Mouse (Mus musculus) CD4-positive helper T cell, adult 2 months (primary cell): Measurements from ENCODE around the gene Ell.

Source experiments
- DNase-seq: peaks from one replicate; pipeline ENCODE4 v3.0.0-alpha.2; 2012; ENCODE audit warnings: low read depth, missing footprints, low spot score

The Ell gene

DNA sequence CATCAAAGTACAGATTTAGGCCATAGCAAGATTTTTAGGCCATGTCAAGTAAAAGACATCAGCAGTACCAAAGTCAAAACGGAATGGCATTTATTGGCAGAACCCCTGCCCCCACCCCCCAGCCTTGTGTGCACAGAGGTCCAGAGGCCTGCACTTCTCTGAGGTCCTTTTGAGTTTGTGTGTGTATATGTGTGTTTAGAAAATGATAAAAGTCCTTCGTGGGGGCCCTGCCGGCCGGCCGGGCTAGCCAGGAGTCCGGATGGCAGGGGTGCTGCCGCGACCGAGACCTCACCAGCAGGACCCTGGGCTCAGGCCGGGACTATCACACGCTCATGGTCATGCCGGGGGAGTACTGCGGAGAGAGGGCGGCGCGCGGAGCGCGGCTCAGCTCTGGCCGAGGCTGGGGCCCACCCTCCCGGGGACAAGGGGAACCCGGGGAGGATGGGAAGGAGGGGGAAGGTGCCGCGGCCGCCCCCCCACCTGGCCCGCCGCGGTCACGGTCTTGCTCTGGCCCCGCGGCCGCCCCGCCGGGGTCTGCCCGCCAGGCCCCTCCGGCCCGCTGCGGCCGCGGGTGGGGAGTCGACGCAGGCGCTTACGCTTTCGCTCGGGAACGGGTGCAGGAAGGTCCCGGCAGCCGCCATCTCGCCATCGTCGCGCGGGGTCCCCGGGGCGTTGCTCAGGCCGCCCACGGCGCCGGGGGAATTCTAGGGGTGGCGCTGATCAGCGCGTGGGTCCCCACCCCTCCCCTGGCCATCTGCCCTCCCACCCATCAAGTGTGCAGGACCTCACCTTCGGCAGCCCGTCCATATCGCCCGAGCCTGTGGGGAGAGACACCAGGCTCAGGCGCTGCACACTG is 58.4 kb downstream of the Ell start:
- no peak for DNase-seq

GRCm38 (mm10) chr8:70598283-70598682 is 59.0 kb downstream of the Ell start:
- no peak for DNase-seq

DNA sequence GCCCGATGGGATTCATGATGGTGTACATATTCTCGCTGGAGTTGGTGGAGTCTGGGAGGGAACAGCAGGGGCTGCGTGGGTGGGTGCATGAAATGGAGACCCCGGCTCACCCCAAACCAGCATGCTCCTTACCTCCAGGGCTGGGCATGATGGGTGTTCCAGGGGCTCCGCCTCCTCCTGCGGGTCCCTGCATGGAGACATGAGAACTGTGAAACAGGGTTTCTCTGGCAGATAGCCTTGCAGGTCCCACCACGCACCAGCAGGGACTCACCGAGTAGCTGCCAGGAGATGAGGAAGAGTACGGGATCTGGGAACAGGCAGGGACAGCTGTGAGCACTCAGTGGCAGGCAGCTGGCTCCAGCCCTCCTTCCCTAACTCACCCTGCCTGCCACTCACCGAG is 59.5 kb downstream of the Ell start:
- DNase-seq: no peak

DNA sequence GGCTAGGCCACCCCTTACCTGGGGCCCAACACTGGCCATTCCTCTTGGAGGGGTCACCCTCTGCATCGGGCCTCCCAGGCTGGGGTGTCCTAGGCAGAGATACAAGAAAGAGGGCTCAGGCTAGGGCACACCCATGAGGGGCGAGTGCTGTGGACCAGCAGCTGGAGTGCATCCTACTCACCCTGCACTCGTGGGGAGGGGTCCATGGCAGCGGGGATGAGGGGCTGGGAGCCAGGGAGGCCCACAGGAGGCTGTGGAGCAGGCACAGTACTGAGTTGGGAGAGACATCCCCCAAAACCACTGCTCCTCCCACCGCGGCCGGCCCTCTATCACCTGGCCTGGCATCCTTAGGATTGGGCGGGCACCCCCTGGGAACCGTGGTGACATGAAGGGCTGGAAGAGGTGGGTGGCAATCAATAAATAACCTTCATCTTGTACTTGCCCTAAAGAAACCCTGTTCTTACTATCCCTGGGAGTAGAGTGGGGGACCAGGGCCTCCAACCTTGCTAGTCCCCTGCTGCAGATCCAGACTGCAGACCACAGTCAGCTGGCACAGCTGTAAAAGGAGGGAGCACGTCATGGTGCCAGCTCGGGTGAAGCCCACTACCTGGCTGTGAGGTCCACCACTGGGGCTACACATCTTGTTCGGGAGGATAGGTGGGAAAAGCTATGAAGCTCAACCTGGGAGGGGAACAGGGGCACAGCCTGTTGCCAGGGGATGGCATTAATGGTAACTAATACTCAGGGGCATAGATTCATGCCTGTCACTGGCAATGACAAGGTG is 60.4 kb downstream of the Ell start:
- DNase-seq: no peak

DNA sequence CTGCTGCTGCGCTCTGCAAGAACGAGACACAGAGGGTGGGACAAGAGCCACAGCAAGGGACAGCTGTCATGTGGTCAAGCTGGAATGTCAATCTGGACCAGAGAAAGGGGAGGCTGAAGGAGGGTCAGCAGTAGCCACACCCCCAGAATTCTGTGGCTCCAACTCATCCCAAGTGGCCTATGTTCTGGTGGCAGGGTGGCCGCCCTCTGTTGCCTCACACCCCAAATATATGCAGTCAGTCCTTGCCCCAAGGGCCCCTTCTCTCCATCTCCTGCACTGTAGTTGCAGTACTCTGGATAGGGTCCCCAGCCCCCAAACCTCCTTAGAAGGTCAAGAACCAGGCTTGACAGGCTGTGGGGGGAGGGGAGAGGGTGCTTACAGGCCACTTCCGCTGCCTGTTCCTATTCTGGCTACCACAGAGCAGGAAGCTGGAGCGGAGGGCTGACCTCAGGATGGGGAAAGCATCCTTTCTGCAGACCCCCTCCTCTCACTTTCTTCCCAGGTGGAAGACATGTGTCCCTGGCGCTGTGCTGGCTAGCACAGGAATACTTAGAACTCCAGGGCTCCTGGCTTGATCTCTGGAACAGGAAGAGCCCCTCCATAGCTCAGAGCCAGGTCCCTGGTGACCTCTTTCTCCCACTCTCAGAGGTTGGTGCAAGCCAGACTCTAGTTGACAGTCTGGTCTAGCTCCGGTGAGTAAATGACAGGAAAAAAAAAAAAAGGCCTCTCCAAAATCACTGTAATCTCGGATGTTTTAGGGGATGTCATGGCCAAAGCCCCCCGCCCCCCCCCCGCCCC is 61.4 kb downstream of the Ell start:
- no peak for DNase-seq

- peak; percentile 85 for DNase-seq
Measured at GRCm38 (mm10) chr8:70601271-70601649, 62.0 kb downstream of the Ell start.

DNA sequence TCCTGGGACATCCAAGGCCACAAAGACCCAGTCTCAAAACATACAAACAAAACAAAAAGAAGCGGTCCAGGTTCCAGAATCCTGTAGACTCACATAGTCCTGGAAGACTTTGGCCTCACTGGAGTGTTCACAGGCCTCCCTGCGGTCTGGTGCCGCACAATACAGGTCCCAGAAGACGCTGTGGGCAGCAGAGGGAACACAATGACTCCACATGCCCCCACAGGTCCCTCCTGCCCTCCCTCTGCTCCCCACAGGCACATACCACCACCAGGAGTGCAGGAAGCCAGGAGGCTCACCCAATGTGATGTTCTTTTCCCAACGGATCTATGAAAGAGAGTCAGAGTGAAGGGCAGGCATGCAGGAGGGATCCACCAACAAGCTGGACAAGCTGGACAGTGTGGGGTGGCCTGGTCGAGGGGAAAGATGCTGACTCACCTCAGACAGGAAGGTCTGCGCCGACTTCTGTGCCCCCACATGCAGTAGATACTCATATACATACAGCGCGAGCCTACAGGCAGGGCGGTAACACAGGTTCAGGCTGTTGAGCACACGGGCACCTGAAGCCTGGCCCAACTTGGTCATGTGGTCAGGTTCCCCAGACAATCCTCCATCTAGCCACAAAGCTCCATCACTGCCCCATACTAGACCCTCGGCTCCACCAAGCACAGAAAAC is 63.0 kb downstream of the Ell start:
- DNase-seq: no peak

DNA sequence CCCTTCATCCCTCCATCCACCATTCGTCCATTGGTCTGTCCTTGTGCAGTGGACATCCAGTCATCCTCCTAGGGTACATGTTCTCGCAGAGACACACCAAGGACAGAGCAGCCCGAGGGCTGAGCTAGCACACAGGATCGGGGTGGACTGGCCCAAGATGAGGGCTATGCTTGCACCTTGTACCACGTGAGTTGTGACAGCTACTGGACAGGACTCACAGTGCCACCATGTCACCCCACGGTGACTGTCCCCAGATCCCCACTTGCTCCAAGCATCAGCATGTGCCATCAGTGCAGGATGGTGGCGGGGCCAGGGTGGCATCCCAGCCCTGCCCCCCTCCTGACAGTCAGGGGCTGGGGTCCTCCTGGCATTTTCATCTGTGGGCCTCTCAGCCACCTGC is 65.3 kb downstream of the Ell start:
- DNase-seq: no peak

DNA sequence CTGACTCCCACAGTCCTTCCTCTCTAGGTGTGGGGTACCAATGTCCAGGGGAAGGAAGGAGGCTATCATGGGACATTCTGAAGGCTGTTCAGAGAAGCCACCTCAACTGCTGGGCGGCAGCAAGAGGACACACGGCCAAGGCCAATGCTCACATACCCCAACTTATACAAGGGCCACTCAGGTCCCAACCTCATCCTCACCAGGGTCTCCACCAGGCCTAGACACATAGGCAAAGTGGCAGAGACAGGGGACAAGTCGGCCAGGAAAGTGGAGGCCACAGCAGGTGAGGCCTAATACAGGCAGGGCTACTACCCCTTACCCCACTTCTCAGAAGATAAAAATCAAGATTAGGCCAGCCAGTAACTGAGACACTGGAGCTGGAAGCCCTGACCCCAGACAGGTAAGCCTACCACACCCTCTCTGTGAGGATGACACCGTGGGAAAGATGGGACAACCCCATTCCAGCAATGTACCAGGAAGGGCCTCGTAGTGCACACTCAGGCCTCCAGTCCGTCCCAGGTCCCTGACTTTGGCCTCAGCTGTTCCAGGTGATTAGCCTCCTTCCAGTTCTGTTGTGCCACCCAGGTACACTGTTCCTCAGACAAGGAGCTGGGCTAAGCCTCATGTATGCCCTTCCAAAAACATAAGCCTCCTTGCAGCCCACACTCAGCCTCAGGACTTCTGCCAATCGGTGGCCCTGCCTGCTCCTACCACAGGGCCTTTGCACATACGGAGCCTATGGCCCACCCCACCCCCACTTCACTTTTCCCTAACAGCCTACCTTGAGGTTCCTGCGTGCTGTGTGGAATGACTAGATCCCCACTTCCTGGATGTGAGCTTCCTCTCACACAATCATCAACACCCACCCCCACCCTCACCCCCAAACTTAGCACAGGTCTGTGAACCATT is 66.9 kb downstream of the Ell start:
- DNase-seq: peak; percentile 24

GRCm38 (mm10) chr8:70606780-70607602 is 67.7 kb downstream of the Ell start:
- peak; percentile 38 for DNase-seq

DNA sequence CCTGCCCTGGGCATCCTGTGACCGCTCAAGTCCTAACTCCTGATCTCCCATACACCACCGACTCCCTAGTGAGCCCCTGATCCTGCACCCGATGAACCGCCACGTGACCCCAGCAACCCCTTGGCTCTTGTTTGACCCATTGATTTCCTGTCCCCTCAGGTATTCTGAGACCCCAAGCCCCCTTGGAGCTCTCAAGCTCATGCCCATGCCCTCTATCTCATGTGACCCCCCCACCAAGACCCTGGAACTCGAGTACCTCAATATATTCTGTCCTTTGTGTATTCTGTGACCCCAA is 68.3 kb downstream of the Ell start:
- no peak for DNase-seq

- DNase-seq: peak; percentile 76
Measured at GRCm38 (mm10) chr8:70607898-70608748, 68.9 kb downstream of the Ell start.

GRCm38 (mm10) chr8:70608749-70609367 is 69.6 kb downstream of the Ell start, which contains the start of gene Ssbp4:
TSS of gene Ssbp4 (minus strand) at chr8:70608872.
- no peak for DNase-seq

GRCm38 (mm10) chr8:70609368-70609848 is 70.2 kb downstream of the Ell start:
- peak; percentile 97 for DNase-seq

DNA sequence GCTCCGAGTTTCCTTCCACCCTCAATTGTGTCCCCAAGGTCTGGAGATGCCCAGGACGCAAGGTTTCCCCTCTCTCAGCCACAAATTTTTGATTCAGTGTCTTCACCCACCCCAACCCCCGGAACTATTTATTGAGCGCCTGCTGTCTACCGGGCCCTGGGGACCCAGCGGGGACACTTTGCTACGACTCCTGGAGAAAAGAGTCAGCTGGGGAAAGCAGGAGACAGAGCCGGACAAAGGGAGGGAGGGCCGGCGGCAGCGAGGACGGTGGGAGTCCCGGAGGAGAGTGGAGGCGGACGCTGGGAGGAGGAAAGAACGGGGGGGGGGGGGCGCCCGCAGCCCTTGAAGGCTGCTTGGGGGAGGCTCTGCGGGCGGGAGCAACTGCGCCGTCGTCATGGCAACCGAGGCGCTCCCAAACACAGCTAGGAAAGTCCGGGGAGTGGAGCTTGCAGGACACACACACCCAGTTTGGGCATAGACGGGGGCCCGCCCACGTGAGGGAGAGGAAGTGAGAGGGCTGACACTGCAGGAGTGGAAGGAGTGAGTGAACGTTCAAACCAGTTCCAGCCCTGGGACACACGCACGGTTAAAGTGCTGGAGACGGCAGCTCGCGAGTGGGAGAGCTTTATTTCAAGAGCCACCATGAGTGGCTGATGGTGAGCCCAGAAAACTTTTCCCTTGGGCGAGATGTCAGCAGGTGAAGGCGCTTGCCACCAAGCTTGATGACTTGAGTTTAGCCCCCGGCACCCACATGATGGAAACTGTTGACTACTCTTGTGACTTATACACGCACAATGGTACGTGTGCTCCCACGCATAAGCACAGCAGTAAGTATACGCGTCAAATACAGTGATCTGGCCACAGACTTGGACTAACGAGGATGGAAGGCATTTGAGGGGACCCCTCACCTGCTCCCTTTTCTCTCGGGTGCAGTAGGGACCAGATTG is 70.9 kb downstream of the Ell start:
- peak; percentile 97 for DNase-seq

DNA sequence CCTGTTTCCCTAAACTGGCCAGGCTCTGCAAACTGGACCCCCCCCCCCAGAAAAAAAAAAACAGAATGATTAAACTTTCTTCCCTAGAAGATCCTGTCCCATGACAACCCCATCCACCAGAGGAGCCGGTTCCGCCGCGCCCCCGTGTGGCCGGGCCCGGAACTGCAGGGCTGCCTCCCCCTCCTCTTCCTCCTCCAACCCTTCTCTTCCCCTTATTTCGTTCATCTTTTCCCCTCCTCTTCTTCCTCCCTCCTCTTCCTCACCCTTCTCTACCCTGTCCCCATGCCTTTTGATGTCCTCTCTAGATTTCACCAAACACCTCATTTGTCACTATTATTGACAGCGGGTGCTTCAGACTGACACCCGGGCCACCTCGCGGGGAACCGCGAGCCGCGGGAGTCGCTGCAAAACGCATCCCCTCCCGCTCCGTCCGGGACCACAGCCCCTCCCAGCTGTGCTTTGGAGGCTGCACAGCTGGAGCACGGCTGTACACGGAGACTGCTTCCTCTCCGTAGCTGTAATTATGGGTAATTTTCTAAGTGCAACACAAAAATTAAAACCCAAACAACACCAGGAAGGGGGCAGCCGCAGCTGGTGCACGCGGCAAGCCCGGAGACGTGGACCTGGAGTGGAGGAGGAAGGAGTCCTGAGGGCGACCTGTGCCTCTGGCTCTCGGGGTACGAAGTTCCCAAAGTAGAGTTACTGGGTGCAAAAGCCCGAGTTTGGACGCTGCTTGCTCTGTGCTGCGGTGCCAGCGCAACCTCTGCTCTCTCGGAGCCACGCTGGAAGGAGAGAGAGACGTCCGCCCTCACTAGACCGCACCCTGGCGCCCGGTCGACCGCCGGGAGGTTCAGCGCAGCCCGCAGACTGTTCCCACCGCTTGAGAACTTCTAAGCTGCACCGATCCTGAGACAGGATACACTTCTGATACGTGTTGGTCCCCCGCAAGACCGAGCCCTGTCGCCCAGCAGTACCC is 71.8 kb downstream of the Ell start:
- DNase-seq: peak; percentile 88
